Mouse (Mus musculus) CH12.LX (cell line): ENCODE measurements around the gene Slc16a5.

Experiments
- CHD2 ChIP-seq: IDR thresholded peaks from 2 replicates; pipeline ENCODE4 v1.6.1; 2011; ENCODE audit warnings: low read length, improper control_type of control experiment
- CTCF ChIP-seq, 2 experiments: IDR thresholded peaks in 1 of 2; conservative IDR thresholded peaks in 1 of 2; 2 replicates each; pipeline ENCODE4 v1.5.1; 2011 to 2012; ENCODE audit warnings: low read depth in 2 of 2, low read length in 2 of 2, improper control_type of control experiment in 1 of 2, inconsistent platforms in 1 of 2, mild to moderate bottlenecking in 1 of 2, moderate library complexity in 1 of 2
- EP300 ChIP-seq: IDR thresholded peaks from 2 replicates; pipeline ENCODE4 v1.6.1; 2011; ENCODE audit warnings: low read length, improper control_type of control experiment
- JUN ChIP-seq: IDR thresholded peaks from 2 replicates; pipeline ENCODE4 v1.6.1; 2011; ENCODE audit warnings: low read depth, mild to moderate bottlenecking, low read length, improper control_type of control experiment, moderate library complexity; ENCODE audit not compliant: insufficient read depth
- KAT2A ChIP-seq: IDR thresholded peaks from 2 replicates; pipeline ENCODE4 v1.6.1; 2012; ENCODE audit warnings: low read length, improper control_type of control experiment, inconsistent platforms; ENCODE audit not compliant: insufficient replicate concordance
- NELFE ChIP-seq: IDR thresholded peaks from 2 replicates; pipeline ENCODE4 v1.6.1; 2011; ENCODE audit warnings: low read depth, low read length, improper control_type of control experiment
- POLR2A ChIP-seq: IDR thresholded peaks from 2 replicates; pipeline ENCODE4 v1.6.1; 2011; ENCODE audit warnings: low read depth, mild to moderate bottlenecking, improper control_type of control experiment, low read length
- USF1 ChIP-seq: IDR thresholded peaks from 2 replicates; pipeline ENCODE4 v1.6.1; 2014; ENCODE audit warnings: low read depth, mild to moderate bottlenecking, inconsistent platforms, low read length, improper control_type of control experiment
- ZKSCAN1 ChIP-seq: IDR thresholded peaks from 2 replicates; pipeline ENCODE4 v1.6.1; 2012; ENCODE audit warnings: low read depth, inconsistent platforms, low read length, improper control_type of control experiment, borderline replicate concordance

DNA sequence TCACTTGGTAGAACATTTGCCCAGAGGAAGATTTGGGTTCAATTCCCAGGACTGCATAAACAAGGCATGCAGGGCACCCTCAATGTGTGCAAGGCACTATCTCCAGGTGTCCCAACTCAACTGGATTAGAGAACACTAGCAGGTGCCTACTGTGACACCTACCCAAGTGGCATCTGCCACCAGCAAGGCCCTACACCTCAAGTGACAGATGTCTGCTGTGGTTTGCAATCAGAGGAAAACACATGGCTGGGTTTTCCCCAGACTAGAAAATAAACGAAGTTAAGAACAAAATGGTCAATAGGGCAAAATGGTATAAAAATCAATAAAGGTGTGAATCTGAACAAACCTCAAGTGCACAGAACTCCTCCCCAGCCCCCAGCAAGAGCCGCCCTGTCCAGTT is 45.8 kb downstream of the Slc16a5 start:
- TF ChIP-seq NELFE (no peak; the same call in 1 of the 2 replicates), JUN (no peak), KAT2A (no peak), CHD2 (no peak; the same call in 1 of the 2 replicates), EP300 (peak; percentile 63; the same call in 1 of the 2 replicates), USF1 (no peak), CTCF (conservative IDR thresholded peaks at IDR 0.05 in 1 of 2, IDR thresholded peaks at IDR 0.05 in 1 of 2; ENCODE audit: low read depth in 2 of 2, low read length in 2 of 2) (no peak), POLR2A (no peak), ZKSCAN1 (no peak)
